Mouse (Mus musculus) neural tube, embryonic 13.5 days (tissue): Measurements from ENCODE around the gene Mlxipl. TPM values are rescaled to one million over a fixed set of nuclear protein-coding genes. Genes with fewer than 3 reads are reported as not detected.
"Not testable (repeated sequence)": the region's sequence is repeated elsewhere in the genome, so short reads cannot be mapped to it uniquely, and the experiment has no call there.

Experiments
- ATAC-seq: fragments of 200-750 bp; cut with Nextera tagmentation; 2 replicates; pipeline ENCODE4 v1.8.0; 2017; ENCODE audit warnings: low read depth, mild to moderate bottlenecking, moderate TSS enrichment, moderate library complexity
- H3K27ac ChIP-seq: fragments of 300-500 bp; sonication (generic); replicated peaks from 2 replicates; pipeline ENCODE4 v1.5.1; 2015; ENCODE audit warnings: moderate library complexity, mild to moderate bottlenecking, inconsistent platforms
- H3K27me3 ChIP-seq: fragments of 300-500 bp; sonication (generic); 2 replicates; pipeline ENCODE4 v1.6.1; 2015; ENCODE audit warnings: mild to moderate bottlenecking, inconsistent platforms
- H3K36me3 ChIP-seq: fragments of 300-500 bp; sonication (generic); 2 replicates; pipeline ENCODE4 v1.6.1; 2015; ENCODE audit warnings: mild to moderate bottlenecking, inconsistent platforms
- H3K4me1 ChIP-seq: fragments of 300-500 bp; sonication (generic); replicated peaks from 2 replicates; pipeline ENCODE4 v1.6.1; 2015; ENCODE audit warnings: inconsistent platforms
- H3K4me2 ChIP-seq: fragments of 300-500 bp; sonication (generic); 2 replicates; pipeline ENCODE4 v1.6.1; 2015; ENCODE audit warnings: inconsistent platforms, mild to moderate bottlenecking, moderate library complexity
- H3K4me3 ChIP-seq: fragments of 300-500 bp; sonication (generic); 2 replicates; pipeline ENCODE4 v1.5.1; 2015; ENCODE audit warnings: mild to moderate bottlenecking, inconsistent platforms
- H3K9ac ChIP-seq: fragments of 300-500 bp; sonication (generic); 2 replicates; pipeline ENCODE4 v1.6.1; 2015; ENCODE audit warnings: moderate library complexity, mild to moderate bottlenecking, inconsistent platforms
- H3K9me3 ChIP-seq: fragments of 300-500 bp; sonication (generic); 2 replicates; pipeline ENCODE4 v1.6.1; 2016; ENCODE audit warnings: inconsistent platforms
- WGBS: fragments of 180-500 bp; shearing (Covaris S2); methylation state at CpG from one replicate; pipeline ENCODE4 v1.1.7; 2015; 5-methylcytosine and 5-hydroxymethylcytosine counted together
- polyA plus RNA-seq: library from polyadenylated mRNA; unstranded; fragments of >200 nt; fragmentation: Nextera tagmentation; extraction: Ambion mirVana; gene quantifications from 2 replicates; pipeline ENCODE4 v1.2.1, GENCODE M21; 2015

The Mlxipl gene
- 0.56 and 1.2 TPM in 2 replicates for polyA plus RNA-seq

DNA sequence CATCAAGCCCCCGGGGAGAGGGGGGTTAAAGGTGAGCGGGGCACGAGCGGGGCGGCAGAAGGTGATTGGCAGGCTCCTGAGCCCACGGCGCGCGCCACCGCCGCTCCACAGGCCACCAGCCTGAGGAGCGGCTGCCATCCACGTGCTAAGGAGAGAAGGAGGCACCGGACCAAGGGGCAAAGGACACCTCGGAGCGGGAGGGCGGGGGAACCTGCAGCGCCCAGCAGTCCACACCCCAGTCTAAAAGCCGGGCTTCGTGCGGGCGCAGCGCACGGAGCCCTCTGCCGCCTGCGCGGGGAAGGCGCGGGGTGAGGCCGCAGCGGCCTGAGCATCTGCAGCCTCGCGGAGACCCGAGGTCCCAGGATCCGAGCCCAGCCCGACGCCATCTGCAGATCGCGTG is at the start of gene Mlxipl:
Mlxipl (plus strand) TSS at position 238 of the 400 bp plus-strand sequence.
- Histone ChIP-seq H3K4me1 (no peaks in the 10 kb centered on the region), H3K27me3 (peaks cover 68% of the 10 kb centered on the region), H3K27ac (no peak within 1 kb of the TSS), H3K9ac (no peak within 1 kb of the TSS), H3K9me3 (no peaks in the 10 kb centered on the region), H3K4me3 (peak within 1 kb of the TSS; percentile 4; the same call in 1 of the 2 replicates), H3K36me3 (no peaks in the 10 kb centered on the region), H3K4me2 (no peak within 1 kb of the TSS)
- ATAC-seq, result no peak
- 2% methylated on average over 30 of the region's 39 CpGs for WGBS

DNA sequence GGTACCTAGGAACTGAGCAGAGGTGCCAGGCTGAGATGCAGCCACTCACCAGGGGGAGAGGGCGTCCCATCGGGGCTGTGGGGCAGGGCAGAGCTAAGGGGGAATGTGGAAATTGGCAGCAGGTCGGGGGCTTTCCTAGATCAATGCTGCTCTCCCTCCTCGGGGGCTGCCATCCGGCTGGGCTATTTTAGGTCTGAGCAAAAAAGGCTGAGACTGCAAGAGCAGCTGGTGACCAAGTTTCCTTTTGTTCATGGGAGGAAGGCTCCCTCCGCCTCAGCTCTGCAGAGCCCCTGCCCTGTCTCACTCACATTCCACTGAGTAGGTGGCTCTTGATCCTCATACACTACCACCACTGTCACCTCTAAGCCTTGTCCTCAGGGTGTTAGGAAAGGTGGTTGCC is 49.6 kb upstream of the Mlxipl start:
- no peak overlapping the region for H3K4me2 ChIP-seq
- H3K4me1 ChIP-seq, result peaks cover 5% of the 10 kb centered on the region; the same call in 1 of the 2 replicates
- H3K27me3 ChIP-seq, result no peaks in the 10 kb centered on the region
- no peak for ATAC-seq
- H3K9me3 ChIP-seq, result no peaks in the 10 kb centered on the region
- no peak overlapping the region for H3K4me3 ChIP-seq
- H3K27ac ChIP-seq, result no peak overlapping the region
- H3K36me3 ChIP-seq, result peaks cover 28% of the 10 kb centered on the region
- 0 out of 2 replicates have a peak overlapping the region, but pooled peaks have one; percentile 12 for H3K9ac ChIP-seq
- 60% methylated on average over 6 of the region's 6 CpGs for WGBS

DNA sequence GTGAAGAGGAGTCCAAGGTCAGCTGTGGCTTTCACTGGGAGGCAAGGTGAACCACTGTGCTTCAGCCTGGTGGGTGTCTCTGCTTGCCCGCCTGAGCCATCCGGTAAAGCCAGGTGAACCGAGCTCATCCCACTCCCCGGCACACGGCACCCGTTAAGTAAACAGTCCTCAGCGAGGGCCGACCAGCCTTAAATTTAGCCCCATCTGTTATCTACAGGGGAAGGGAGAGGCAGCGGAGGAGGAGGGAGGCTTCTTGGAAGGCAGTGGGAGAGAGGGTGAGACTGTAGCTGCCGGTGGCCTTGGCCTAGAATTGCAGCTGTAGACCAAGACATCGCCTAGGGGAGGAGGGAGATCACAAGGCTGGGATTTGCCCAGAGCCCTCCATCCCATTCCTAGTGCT is 48.9 kb upstream of the Mlxipl start:
- Histone ChIP-seq H3K27me3 (no peaks in the 10 kb centered on the region), H3K36me3 (peaks cover 35% of the 10 kb centered on the region), H3K4me3 (no peak overlapping the region), H3K4me1 (no peaks in the 10 kb centered on the region; the same call in 1 of the 2 replicates), H3K9ac (no peak overlapping the region), H3K9me3 (no peaks in the 10 kb centered on the region), H3K27ac (no peak overlapping the region), H3K4me2 (no peak overlapping the region)
- WGBS, result 78% methylated on average over 11 of the region's 11 CpGs
- no peak for ATAC-seq

DNA sequence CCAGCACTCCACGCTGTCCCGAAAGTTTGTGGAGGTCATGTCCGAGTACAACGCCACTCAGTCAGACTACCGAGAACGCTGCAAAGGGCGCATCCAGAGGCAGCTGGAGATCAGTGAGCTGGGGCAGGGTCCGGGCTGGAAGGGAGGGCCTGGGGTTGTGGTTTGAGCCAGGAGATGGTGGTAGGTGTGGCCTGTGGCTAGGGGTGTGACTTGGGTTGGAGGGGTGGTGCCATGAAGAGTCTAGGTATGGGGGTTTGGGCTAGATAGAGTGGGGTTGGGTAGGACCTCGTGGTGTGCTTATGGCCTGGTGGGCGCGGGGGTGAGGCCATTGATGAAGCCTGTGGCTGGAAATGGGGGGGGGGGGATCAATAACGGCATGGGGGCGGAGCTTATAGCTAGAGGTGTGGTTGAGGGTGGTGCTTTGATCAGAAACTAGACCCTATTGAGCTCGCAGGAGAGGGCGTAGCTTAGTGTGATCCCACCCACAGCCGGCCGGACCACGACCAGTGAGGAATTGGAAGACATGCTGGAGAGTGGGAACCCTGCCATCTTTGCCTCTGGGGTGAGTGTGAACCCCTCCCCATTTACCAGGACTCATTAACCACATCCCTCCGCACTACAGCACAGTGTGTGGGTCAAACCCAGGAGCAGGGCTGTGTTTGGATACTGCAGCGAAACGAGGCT is 47.4 kb upstream of the Mlxipl start:
- H3K4me1 ChIP-seq, result no peaks in the 10 kb centered on the region
- no peak overlapping the region for H3K9ac ChIP-seq
- no peak overlapping the region for H3K27ac ChIP-seq
- H3K4me2 ChIP-seq, result no peak overlapping the region
- no peaks in the 10 kb centered on the region for H3K9me3 ChIP-seq
- WGBS, result 22% methylated on average over 21 of the region's 21 CpGs
- no peak overlapping the region for H3K4me3 ChIP-seq
- peaks cover 37% of the 10 kb centered on the region for H3K36me3 ChIP-seq
- no peaks in the 10 kb centered on the region for H3K27me3 ChIP-seq
- ATAC-seq, result no peak

DNA sequence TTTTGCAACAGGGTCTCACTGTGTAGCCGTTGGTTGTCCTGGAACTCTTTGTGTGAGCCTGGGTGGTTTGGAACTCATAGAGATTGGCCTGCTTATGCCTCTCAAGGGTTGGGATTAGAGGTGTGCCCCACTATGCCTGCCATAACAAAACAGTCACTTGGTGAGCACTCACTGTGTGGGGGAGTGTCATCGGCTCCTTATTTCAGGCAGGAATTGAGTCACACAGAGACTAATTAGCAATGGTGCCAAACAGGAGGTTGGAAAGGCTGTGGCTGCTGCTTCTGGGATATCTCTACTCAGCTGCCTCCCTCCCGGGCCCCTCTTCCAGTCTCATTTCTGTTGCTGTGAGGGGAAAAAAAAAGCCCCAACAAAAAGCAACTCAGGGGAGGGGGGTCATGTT is 45.1 kb upstream of the Mlxipl start:
- no peak for ATAC-seq
- Histone ChIP-seq H3K27ac (no peak overlapping the region), H3K4me3 (no peak overlapping the region), H3K9ac (no peak overlapping the region), H3K27me3 (no peaks in the 10 kb centered on the region), H3K9me3 (no peaks in the 10 kb centered on the region), H3K4me2 (no peak overlapping the region), H3K4me1 (no peaks in the 10 kb centered on the region), H3K36me3 (peaks cover 37% of the 10 kb centered on the region)
- WGBS, result 93% methylated on average over 3 of the region's 3 CpGs

DNA sequence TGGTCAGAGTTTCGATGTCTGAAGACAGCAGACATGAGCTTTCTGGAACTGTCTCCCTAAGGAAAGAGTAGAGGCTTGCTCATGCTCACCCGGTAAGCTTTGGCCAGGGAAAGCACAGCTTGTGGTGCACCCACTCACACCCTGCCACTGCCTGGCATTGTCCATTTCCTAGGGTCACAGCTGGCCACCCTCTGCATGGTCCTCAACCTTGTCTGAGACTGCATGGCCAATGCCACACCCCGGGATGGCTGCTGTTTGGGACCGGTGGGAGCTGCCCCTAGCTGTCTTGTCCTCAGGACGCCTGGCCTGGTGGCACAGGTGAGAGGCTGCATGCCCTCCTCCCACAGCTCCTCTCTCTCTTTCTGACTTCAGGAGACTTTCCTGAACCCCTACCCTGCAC is 41.2 kb upstream of the Mlxipl start:
- no peaks in the 10 kb centered on the region for H3K9me3 ChIP-seq
- no peak overlapping the region for H3K4me3 ChIP-seq
- no peaks in the 10 kb centered on the region for H3K4me1 ChIP-seq
- no peak overlapping the region for H3K4me2 ChIP-seq
- H3K36me3 ChIP-seq, result peaks cover 74% of the 10 kb centered on the region
- no peak for ATAC-seq
- H3K27ac ChIP-seq, result no peak overlapping the region
- no peak overlapping the region for H3K9ac ChIP-seq
- H3K27me3 ChIP-seq, result no peaks in the 10 kb centered on the region
- 92% methylated on average over 5 of the region's 5 CpGs for WGBS

DNA sequence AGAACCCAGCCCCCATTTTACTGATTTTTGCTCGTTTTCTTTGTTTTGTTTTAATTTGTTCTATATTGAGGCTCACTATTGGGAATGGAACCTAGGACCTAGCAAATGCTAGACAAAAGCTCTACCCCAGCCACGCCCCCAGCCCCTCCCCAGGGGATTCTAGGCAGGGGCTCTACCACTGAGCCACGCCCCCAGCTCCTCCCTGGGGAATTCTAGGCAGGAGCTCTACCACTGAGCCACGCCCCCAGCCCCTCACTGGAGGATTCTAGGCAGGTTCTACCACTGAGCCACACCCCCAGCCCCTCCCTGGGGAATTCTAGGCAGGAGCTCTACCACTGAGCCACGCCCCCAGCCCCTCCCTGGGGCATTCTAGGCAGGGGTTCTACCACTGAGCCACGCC is 40.4 kb upstream of the Mlxipl start:
- not testable (repeated sequence) for H3K27ac ChIP-seq, H3K27me3 ChIP-seq, H3K4me2 ChIP-seq, H3K4me1 ChIP-seq, ATAC-seq, H3K9ac ChIP-seq, H3K9me3 ChIP-seq, H3K4me3 ChIP-seq
- H3K36me3 ChIP-seq, result peaks cover 77% of the 10 kb centered on the region
- WGBS, result 92% methylated on average over 6 of the region's 6 CpGs

DNA sequence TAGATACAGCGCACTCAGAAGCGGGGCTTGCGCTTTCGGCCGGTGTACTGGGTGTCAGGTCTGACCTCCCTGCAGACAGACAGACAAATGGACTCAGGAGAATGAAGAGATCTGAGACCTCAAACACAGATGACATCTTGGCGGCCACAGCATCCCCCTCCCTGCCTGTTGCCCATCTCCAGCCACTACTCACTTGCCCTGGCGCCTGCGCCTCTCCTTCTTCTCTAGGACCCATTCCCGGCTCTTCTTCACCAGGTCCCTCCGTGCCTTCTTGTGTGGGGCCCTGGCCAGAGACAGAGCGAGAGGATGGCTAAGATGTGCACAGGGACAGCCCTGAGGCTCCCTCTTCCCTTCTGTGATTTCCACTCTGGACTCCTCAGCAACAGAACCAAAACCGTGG is 36.3 kb upstream of the Mlxipl start:
- Histone ChIP-seq H3K4me2 (no peak overlapping the region), H3K27me3 (no peaks in the 10 kb centered on the region), H3K4me3 (no peak overlapping the region), H3K36me3 (peaks cover 93% of the 10 kb centered on the region), H3K27ac (no peak overlapping the region), H3K4me1 (no peaks in the 10 kb centered on the region), H3K9ac (no peak overlapping the region), H3K9me3 (no peaks in the 10 kb centered on the region)
- no peak for ATAC-seq
- 92% methylated on average over 12 of the region's 12 CpGs for WGBS

DNA sequence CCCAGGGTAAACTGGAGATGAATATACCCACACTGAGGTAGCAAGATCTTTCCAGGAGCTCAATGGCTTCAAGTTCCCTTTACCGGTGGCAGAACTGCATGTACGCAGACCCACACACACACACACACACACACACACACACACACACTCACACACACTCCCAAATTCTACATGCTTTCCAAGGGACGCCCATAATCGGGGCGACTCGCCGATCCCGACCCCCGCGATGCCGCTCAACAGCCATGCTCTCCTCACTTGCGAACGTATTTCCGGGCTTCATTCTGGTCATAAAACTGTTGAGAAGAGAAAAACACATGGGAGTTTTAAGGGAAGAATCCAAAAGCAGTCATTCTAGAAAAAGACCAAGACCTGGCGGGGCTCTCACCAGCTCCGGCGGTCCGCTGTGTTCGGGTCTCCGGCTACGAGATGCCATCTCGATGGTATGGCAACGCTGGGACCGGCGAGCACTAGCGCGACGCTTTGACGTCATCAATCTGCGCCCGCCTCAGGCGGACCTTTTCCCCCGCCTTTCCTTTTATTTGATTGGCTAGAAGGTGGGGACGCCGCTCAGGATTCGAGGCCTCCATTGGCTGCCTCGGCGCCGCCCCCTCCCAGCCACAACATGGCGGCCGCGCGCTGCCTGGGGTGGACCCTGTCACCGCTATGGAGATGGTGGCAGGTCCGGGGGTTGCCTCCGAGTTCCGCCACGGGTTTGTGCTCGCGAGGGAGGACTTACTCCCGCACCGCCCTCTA is 25.9 kb upstream of the Mlxipl start, which contains the start of gene Dnajc30:
Dnajc30 (plus strand) TSS at position 574 of the 753 bp plus-strand sequence.
- H3K27me3 ChIP-seq, result no peaks in the 10 kb centered on the region
- H3K4me3 ChIP-seq, result peak within 1 kb of the TSS; percentile 97
- peak within 1 kb of the TSS; percentile 74 for H3K27ac ChIP-seq
- peak within 1 kb of the TSS; percentile 87 for H3K9ac ChIP-seq
- H3K4me2 ChIP-seq, result peak within 1 kb of the TSS; percentile 95
- peak; percentile 98 for ATAC-seq
- H3K36me3 ChIP-seq, result peaks cover 48% of the 10 kb centered on the region
- H3K4me1 ChIP-seq, result peaks cover 27% of the 10 kb centered on the region
- H3K9me3 ChIP-seq, result no peaks in the 10 kb centered on the region
- WGBS, result under 1% methylated on average over 52 of the region's 52 CpGs

DNA sequence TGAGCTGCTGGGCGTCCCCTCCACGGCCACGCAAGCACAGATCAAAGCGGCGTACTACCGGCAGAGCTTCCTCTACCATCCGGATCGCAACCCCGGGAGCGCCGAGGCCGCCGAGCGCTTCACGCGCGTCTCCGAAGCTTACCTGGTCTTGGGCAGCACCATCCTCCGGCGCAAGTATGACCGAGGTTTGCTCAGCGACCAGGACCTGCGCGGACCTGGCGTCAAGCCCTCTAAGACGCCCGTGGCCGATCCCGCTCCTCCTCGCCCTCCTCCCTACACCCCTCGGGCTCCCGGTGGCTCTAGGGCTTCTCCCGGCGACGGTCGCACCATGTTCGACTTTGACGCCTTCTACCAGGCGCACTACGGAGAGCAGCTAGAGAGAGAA is 25.3 kb upstream of the Mlxipl start:
- H3K27me3 ChIP-seq, result no peaks in the 10 kb centered on the region
- H3K9me3 ChIP-seq, result no peaks in the 10 kb centered on the region
- peak overlapping the region; percentile 95 for H3K4me2 ChIP-seq
- peak; percentile 47 for ATAC-seq
- peak overlapping the region; percentile 87 for H3K9ac ChIP-seq
- peak overlapping the region; percentile 97 for H3K4me3 ChIP-seq
- WGBS, result 0% methylated on average over 40 of the region's 40 CpGs
- H3K4me1 ChIP-seq, result peaks cover 27% of the 10 kb centered on the region
- peak overlapping the region; percentile 74 for H3K27ac ChIP-seq
- H3K36me3 ChIP-seq, result peaks cover 42% of the 10 kb centered on the region

DNA sequence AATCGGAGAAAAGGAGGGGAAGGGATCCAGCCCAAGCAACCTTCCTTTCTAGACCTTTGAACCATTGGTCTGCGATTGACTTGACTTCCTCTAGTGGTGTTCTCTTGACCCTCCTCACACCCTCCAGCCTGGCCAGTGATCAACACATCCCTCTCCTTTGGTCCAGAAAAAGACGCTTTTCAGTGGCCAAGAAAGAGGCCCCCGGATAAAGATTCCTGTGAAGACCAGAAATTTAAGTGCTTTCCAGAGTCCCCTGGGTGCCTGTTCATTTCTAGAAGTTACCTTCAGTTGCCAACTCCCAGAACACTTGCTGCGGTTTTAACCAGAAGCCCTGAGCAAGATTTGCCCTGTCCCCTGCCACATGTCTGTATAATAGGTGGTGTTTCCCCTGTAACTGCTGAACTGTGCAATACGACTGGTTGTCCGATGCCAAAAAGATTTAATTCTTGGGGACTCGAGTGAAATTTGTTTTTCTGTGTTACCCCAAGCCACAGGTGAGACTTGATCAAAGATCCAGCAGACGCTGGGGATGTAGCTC is 24.7 kb upstream of the Mlxipl start, which contains the start of gene Bud23:
Bud23 (minus strand) TSS at position 51 of the 538 bp plus-strand sequence.
- H3K27me3 ChIP-seq, H3K9me3 ChIP-seq, ATAC-seq: not testable (repeated sequence)
- peaks cover 27% of the 10 kb centered on the region for H3K4me1 ChIP-seq
- peak within 1 kb of the TSS; percentile 95 for H3K4me2 ChIP-seq
- H3K27ac ChIP-seq, result peak within 1 kb of the TSS; percentile 74
- WGBS, result 80% methylated on average over 9 of the region's 9 CpGs
- peak within 1 kb of the TSS; percentile 97 for H3K4me3 ChIP-seq
- peaks cover 36% of the 10 kb centered on the region for H3K36me3 ChIP-seq
- H3K9ac ChIP-seq, result peak within 1 kb of the TSS; percentile 87

DNA sequence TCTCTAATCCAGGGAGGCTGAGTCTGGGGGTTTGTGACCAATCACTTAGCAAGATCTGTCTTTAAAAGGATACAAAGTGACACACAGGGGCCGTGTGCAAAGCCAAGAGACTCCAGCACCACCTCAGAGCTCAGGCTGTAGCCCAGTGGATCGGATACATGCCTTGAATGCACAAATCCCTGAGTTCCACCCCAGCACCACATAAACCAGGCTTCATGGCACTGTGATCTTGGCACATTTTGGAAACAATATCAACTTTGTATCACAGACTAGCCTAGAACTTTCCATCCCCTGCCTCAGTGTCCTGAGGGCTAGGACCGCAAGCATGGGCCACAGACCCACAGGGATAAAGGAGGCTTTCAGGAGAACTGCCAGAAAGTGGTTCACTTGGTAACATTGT is 23.7 kb upstream of the Mlxipl start:
- Histone ChIP-seq H3K4me2 (0 out of 2 replicates have a peak overlapping the region, but pooled peaks have one; percentile 95), H3K9ac (no peak overlapping the region), H3K9me3 (no peaks in the 10 kb centered on the region), H3K36me3 (peaks cover 32% of the 10 kb centered on the region), H3K4me1 (peaks cover 27% of the 10 kb centered on the region), H3K27ac (no peak overlapping the region), H3K27me3 (no peaks in the 10 kb centered on the region), H3K4me3 (no peak overlapping the region)
- WGBS, result 97% methylated on average over 3 of the region's 3 CpGs
- no peak for ATAC-seq
